Mouse (Mus musculus): Measurements from ENCODE around the gene Fmnl1.

Fmnl1 gene

DNA sequence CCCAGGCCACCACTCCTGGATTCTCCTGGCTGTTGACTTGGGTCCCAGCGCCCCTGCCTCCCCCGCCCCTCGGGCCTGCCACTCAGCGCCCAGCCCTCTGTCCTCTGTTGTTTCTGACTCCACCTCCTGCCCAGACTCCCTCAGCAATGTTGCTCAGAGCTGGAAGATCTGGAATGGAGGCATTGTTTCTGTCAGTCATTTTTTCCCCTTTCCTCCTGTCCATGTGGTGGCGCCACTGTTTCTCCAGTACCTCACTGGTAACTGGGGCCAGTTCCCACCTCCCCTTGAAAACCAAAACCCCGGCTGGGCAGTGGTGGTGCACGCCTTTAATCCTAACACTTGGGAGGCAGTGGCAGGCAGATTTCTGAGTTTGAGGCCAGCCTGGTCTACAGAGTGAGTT lies 9.5 kb upstream of the Fmnl1 start:
- no peak for DNase-seq (ENCODE audit: low spot score)

DNA sequence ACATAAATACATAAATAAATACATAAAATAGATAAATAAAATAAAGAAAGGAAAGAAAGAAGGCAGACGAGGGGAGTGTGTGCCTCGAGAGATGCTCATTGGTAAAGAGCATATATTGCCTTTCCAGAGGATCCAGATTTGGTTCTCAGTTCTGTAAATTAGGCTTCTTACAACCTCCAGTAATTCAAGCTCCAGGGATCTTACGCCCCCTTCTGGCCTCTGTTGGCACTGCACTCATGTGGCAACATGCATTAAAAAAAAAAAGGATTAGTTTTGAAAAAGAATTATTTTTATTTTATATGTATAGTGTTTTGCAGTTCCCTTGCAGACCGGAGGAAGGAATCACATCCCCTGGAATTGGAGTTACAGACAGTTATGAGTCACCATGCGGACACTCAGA lies 8.8 kb upstream of the Fmnl1 start:
- DNase-seq (ENCODE audit: low spot score) = no peak

DNA sequence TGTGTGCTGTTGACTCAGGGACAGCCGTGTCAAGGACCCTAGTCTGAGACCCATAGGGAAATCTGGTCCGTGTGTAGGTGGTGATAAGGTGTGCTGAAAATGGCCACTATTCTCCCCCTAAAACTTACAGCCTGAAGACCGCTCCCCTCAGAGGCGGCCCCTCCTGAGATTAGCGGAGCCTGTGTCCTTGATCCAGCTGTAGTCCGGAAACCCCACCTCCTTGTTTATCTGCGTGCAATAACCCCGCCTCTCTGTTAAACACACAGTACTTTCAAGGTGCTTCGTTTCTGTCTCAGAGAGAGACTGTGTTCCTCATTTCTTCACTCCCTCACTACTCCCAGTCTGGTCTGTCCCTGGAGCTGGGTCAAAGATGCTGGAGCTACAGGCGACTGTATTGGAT lies 6.5 kb upstream of the Fmnl1 start:
- DNase-seq (ENCODE audit: low spot score) = no peak

GRCm38 (mm10) chr11:103168690-103169390 lies 2.1 kb upstream of the Fmnl1 start:
- peak; percentile 70 for DNase-seq (ENCODE audit: low spot score)

- DNase-seq (ENCODE audit: low spot score) = no peak
Measured at GRCm38 (mm10) chr11:103169664-103170063, 1.2 kb upstream of the Fmnl1 start.

DNA sequence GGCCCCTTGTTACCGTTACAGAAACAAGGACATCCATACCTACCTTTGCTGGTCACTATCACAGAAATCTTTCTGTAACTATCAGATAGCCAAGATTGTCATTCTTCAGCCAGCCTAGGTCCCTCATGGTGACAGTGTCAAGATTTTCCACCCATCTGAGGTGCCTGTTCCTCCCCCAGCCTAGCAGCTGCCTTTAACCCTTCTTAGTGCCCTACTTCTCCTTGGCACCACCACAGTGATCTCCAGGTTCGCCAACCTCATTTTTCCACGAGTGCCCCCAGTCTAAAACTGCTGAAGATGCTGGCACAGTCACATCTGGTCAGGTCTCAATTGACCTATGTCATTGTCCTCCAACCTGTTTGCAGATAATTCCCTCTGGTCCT lies 805 bp upstream of the Fmnl1 start:
- no peak for DNase-seq (ENCODE audit: low spot score)

GRCm38 (mm10) chr11:103171286-103171620 lies 346 bp downstream of the Fmnl1 start:
- DNase-seq (ENCODE audit: low spot score) = no peak

DNA sequence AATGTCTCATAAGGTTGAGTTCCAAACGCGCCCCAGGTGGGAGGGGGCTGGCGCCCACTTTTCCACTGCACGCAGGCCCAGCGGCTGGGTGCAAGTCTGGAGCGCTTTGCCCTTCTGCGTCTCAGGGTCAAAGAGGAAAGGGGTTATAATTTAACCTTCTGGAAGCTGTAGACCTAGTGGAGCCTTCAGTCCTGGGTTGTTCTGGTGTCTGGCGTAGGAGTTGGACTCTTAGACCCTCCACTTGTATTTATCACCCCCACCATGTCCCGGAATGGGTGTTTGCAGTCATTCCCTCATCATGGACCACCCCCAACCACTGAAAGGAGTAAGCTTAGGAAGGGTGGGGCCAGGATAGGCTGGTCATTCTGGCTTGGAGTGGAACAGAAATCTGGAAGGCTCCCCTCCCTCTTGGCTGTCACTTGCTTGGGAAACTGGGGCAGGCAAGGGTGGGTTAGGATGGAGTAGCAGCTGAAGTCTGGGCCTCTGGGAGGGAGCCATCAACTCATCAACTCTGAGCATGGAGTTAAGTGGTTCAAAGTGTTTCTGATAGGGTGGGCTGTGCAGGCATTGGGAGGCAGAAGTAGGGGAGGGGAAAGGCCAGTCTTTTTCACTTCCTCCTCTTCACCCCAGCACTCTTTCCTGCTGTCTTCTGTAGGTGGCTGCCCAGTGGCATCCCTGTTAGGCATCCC lies 940 bp downstream of the Fmnl1 start:
- DNase-seq (ENCODE audit: low spot score) = no peak

DNA sequence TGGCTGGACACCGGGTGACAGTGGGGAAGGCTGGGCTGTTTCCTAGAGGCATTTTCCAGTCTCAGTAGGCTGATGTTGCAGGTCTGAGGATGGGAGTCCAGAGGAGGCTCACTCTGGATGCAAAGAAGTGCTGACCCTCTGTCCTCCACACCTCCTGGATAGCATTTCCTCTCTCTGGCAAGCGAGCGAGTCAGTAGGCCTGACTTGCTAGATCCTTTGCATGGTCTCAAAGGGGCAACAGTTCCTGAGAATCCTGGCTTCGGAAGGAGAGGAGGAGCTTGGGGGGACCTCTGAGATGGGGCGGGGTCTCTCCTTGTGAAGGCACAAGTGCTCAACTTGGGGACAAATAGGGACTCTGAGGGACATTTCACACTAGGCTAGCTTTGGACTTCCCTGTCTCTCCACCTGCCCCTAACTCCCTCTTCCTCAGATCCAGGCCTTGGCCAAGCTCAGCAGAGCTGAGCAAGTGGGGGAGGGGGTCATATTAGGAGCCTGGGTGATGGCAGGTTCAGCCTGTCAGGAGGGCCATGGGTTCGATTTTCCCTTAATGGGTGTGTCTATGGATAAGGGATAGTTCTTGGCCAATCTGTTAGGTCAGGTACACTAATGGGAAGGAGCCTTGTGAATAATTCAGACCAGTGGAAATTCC lies 1.6 kb downstream of the Fmnl1 start:
- no peak for DNase-seq (ENCODE audit: low spot score)

DNA sequence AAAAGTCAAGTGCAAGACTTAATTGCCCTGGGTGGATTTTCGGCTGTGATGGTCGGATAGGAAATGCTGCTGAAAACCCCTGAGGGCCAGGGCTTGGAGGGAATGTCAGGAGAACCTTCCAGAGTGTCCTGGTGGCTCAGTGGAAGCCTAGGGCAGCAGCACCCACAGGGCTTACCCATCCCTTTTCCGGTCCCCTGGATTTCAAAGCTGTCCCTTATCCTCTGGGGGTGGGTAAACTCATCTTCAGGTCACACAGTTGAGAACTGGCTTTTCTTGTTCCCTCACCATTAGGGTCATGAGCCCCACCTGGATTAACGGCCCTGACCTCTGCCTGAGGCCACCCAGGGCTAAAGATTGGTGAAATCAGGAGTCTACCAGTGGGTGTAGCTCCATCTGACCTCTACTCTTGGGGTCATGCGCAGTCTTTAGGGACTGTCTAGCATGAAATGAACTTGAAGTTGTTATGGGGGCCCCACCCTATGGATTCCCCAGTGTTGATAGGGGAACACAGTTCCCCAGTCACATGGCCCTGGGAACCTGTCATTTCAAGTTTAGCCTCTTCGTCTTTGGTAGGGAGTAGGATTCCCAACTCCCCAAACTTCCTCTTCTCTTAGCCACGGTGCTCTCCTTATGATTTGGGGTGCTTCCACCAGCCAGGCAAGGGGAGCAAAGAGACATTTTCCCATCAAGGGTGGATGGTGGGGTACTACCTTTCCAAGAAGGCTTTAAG lies 2.3 kb downstream of the Fmnl1 start:
- DNase-seq (ENCODE audit: low spot score) = no peak

DNA sequence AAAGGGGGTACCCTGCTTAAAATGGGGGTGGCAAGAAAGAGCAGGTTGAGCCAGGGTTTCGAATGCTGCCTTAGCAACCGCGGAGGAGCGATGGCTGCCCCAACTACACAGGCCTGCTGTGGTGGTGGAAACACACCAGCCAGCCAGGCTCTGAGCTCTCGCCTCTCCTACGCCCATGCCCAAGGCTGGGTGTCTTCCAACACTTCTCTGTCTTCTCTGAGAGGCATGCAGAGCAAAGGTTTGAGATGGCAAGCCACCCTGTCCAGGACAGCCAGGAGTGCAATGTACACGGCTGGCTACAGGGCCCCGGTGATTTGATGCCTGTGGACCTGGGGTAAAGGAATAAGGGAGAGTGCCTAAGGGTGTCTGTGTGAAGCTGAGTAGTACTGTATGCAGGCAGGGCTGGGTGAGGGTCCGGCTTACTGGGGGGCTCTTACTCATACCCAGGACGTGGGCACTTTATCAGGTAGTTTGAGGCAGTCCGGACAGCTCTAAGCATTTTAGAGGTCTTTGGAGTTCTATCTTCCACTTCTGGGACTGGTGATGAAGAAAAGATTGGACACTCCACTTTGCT lies 3.0 kb downstream of the Fmnl1 start:
- DNase-seq (ENCODE audit: low spot score) = no peak

DNA sequence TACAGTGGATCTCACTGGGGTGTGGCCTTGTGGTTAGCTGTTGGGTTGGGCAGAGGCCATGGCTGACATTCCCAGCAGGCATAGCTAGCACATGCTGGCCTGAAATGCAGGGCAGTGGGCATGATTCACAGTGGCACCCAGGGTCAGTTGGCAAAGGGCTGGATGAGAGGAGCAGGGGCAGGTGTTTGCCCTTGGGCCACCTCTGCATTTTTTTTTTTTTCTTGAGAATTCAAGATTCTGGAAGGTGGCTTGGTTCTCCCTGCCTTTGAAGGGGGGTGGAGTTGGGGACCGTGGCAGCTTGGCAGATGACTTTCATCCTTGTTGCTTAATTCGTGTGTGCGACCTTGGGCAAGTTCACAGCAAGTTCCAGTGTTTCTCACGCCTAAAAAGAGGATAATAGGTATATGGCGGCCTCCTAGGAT lies 3.5 kb downstream of the Fmnl1 start:
- no peak for DNase-seq (ENCODE audit: low spot score)

- no peak for DNase-seq (ENCODE audit: low spot score)
Measured at GRCm38 (mm10) chr11:103174891-103175391, 4.0 kb downstream of the Fmnl1 start.

DNA sequence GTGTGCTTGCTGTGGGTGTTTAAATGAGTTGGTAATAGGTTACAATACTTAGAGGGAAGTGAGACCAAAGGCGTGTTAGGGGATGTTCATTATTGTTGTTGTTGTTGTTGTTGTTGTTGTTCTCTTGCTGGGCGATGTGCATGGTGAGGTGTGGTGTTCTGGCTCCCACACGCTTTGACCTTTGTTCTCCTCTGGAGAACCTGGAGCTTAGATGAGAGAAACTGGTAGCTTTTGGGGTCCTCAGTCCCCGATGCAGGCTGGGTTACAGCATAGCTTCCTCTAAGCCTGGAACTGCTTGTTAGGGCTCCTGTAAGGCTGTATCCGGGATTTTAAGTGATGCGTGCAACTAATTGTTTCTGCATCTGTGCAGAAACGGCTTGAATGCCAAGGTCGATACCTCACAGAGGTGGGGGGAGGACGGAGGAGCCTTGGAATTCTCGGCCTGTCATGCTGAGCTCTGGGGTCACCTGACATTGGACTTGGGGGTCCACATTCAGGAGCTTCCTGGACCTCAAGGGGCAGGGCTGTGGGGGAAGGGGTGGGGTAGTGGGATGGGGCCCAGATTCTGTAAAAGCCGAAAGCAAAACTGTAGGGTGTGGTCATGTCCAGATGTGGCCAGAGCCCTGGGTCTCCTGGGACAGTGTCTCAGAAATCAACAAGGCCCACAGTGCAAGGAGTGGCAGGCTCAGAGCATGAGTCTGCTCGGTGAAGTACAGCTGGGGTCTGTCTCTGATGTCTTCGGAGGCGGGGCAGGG lies 5.0 kb downstream of the Fmnl1 start:
- DNase-seq (ENCODE audit: low spot score) = no peak

DNA sequence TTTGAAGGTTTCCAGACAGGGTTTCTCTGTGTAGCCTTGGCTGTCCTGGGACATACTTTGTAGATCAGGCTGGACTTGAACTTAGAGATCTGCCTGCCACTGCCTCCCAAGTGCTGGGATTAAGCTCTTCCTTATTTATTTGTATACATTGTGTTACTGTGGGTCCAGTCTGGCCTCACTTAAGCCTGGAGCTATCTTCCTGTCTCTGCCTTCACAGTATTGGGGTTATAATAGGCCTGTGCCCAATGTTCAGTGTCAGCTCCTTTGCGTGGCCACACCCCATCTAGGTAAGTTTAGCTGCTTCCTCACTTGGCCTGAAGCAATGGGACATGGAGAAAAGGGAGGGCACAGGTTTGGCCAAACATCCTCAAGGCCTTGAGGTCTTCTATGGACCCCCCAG lies 5.6 kb downstream of the Fmnl1 start:
- DNase-seq (ENCODE audit: low spot score) = no peak

GRCm38 (mm10) chr11:103177216-103177615 lies 6.3 kb downstream of the Fmnl1 start:
- DNase-seq (ENCODE audit: low spot score) = no peak

GRCm38 (mm10) chr11:103177815-103178485 lies 7.0 kb downstream of the Fmnl1 start:
- DNase-seq (ENCODE audit: low spot score) = no peak

GRCm38 (mm10) chr11:103178748-103179147 lies 7.8 kb downstream of the Fmnl1 start:
- DNase-seq (ENCODE audit: low spot score) = no peak

DNA sequence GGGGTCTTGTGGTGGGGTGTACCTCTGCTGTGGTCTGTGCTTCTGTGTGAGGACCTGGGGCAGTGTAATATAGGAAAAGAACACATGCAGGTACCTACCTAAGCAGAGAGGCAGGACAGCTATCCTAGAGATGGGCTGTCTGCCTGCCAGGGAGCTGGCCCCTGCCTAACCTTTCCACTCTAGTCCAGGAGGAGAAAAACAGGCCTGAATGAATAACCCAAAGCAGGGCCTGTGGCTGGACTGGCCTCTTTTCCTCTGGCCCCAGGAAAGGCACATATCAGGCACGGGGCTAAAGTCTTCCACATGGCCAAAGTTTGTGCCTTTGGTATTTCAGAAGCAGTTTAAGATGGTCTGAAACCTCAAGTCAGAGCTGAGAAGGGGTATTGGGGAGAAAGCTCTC lies 9.5 kb downstream of the Fmnl1 start:
- DNase-seq (ENCODE audit: low spot score) = no peak

GRCm38 (mm10) chr11:103181349-103181748 lies 10.4 kb downstream of the Fmnl1 start:
- no peak for DNase-seq (ENCODE audit: low spot score)

DNA sequence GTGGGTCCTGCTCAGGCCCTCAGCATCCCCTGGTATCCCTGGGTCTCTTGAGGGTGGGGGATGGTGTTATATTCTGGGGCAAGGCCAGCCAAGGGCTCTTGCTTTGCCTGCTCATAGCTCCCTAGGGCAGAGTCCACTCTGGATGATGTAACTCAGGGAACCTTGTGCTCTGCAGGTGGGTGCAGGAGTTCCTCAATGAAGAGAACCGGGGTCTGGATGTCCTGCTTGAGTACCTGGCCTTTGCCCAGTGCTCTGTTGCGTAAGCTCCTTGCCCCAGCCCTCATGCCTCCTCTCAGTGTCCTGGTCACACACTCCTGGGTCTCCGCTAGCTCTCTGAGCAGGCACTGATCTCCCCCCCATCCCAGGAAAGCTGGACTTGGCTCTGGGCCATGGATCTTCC lies 11.0 kb downstream of the Fmnl1 start:
- no peak for DNase-seq (ENCODE audit: low spot score)

Measured in urinary bladder, postnatal 14 days (tissue).